Mouse (Mus musculus) liver, embryonic 14.5 days (tissue): Measurements from ENCODE around the gene Hoxd11. TPM values are rescaled to one million over a fixed set of nuclear protein-coding genes. Genes with fewer than 3 reads are reported as not detected.

Experiments
- ATAC-seq: fragments of 200-750 bp; cut with Nextera tagmentation; 2 replicates; pipeline ENCODE4 v1.8.0; 2017; ENCODE audit warnings: moderate number of reproducible peaks, mild to moderate bottlenecking, moderate library complexity; ENCODE audit not compliant: insufficient read depth
- DNase-seq, 3 experiments: peaks; one replicate each; pipeline ENCODE4 v3.0.0-alpha.2; 2012 to 2013; ENCODE audit warnings: low read depth in 3 of 3, low spot score in 3 of 3
- H3K27ac ChIP-seq: fragments of 300-500 bp; sonication (generic); 2 replicates; pipeline ENCODE4 v1.5.1; 2014; ENCODE audit warnings: moderate library complexity, mild to moderate bottlenecking, control low read depth, inconsistent platforms
- H3K27me3 ChIP-seq: fragments of 300-500 bp; sonication (generic); 2 replicates; pipeline ENCODE4 v1.6.1; 2014; ENCODE audit warnings: mild to moderate bottlenecking, low read length, moderate library complexity; ENCODE audit not compliant: control insufficient read depth, insufficient read depth
- H3K36me3 ChIP-seq: fragments of 300-500 bp; sonication (generic); replicated peaks from 2 replicates; pipeline ENCODE4 v1.6.1; 2014; ENCODE audit warnings: low read depth; ENCODE audit not compliant: control insufficient read depth, insufficient read depth
- H3K4me1 ChIP-seq, 2 experiments: fragments of 200-500 bp in 1 of 2; fragments of 300-500 bp in 1 of 2; sonication (generic) in 1 of 2; replicated peaks; 2 replicates each; pipeline ENCODE4 v1.6.1; 2012 to 2014; ENCODE audit warnings: antibody characterized with exemption in 1 of 2, inconsistent platforms in 1 of 2, low read length in 1 of 2; ENCODE audit not compliant: control insufficient read depth in 2 of 2, insufficient read depth in 2 of 2
- H3K4me2 ChIP-seq: fragments of 300-500 bp; sonication (generic); 2 replicates; pipeline ENCODE4 v1.6.1; 2014; ENCODE audit warnings: low read depth, mild to moderate bottlenecking, control low read depth, moderate library complexity
- H3K4me3 ChIP-seq, 2 experiments: fragments of 200-500 bp in 1 of 2; fragments of 300-500 bp in 1 of 2; sonication (generic) in 1 of 2; 2 replicates each; pipeline ENCODE4 v1.5.1; 2012 to 2014; ENCODE audit warnings: low read depth in 2 of 2, low read length in 2 of 2, mild to moderate bottlenecking in 2 of 2, control low read depth in 1 of 2, inconsistent platforms in 1 of 2, moderate library complexity in 1 of 2; ENCODE audit not compliant: insufficient read depth in 1 of 2
- H3K9ac ChIP-seq: fragments of 300-500 bp; sonication (generic); replicated peaks from 2 replicates; pipeline ENCODE4 v1.6.1; 2014; ENCODE audit warnings: mild to moderate bottlenecking, control low read depth, moderate library complexity
- H3K9me3 ChIP-seq: fragments of 300-500 bp; sonication (generic); 2 replicates; pipeline ENCODE4 v1.6.1; 2016; ENCODE audit warnings: low read length, mixed read lengths; ENCODE audit not compliant: control insufficient read depth
- CTCF ChIP-seq: IDR thresholded peaks from 2 replicates; pipeline ENCODE4 v1.5.1; 2016; ENCODE audit warnings: antibody characterized with exemption, low read depth, control low read depth
- EP300 ChIP-seq: IDR thresholded peaks from 2 replicates; pipeline ENCODE4 v1.6.1; 2016; ENCODE audit warnings: antibody characterized with exemption, low read depth
- WGBS: fragments of 180-500 bp; shearing (Covaris S2); extraction: QIAGEN DNeasy Blood & Tissue Kit; methylation state at CpG from one replicate; pipeline ENCODE4 v1.1.7; 2014; ENCODE audit not compliant: insufficient replicate concordance; 5-methylcytosine and 5-hydroxymethylcytosine counted together
- polyA plus RNA-seq, 2 experiments: library from polyadenylated mRNA; depleted of rRNA in 1 of 2; stranded (reverse) in 1 of 2; unstranded in 1 of 2; fragments of >200 nt; fragmentation: Nextera tagmentation in 1 of 2; extraction: Ambion mirVana in 1 of 2; gene quantifications; 2 replicates each; pipeline versions ENCODE4 v1.2.1 to v1.2.3; 2012 to 2014

Gene Hoxd11
- polyA plus RNA-seq, 2 experiments: 0.09 TPM; not detected in 1

- Histone ChIP-seq H3K27me3 (peaks cover 89% of the 10 kb centered on the region), H3K36me3 (no peaks in the 10 kb centered on the region)
- ATAC-seq: no peak
Observed at GRCm38 (mm10) chr2:74711721-74712621, 32.6 kb downstream of the Hoxd11 start, which contains the start of the genes Hoxd3 and Hoxd4. Hoxd3 (plus strand) TSS chr2:74711927. Hoxd4 (plus strand) TSS chr2:74711929.

GRCm38 (mm10) chr2:74713239-74714150, 34.1 kb downstream of the Hoxd11 start:
- Histone ChIP-seq H3K36me3 (no peaks in the 10 kb centered on the region), H3K9me3 (no peaks in the 10 kb centered on the region), H3K27me3 (peaks cover 77% of the 10 kb centered on the region), H3K4me2 (no peak overlapping the region), H3K4me3 (no peak overlapping the region), H3K4me1 (no peaks in the 10 kb centered on the region), H3K9ac (no peak overlapping the region), H3K27ac (no peak overlapping the region)
- ATAC-seq: no peak
- TF ChIP-seq EP300 (no peak), CTCF (no peak)
- 18% methylated on average over 19 of the region's 19 CpGs for WGBS
- no peak for DNase-seq

More at GRCm38 (mm10) chr2:74711721-74712621, 32.6 kb downstream of the Hoxd11 start, which contains the start of the genes Hoxd3 and Hoxd4:
- H3K4me3 ChIP-seq: peak within 1 kb of the TSS in 1 of 2 experiments; percentile 20; a peak in 1 of 4 replicates
- no peaks in the 10 kb centered on the region for H3K9me3 ChIP-seq
- 1% methylated on average over 65 of the region's 65 CpGs for WGBS
- H3K4me1 ChIP-seq: no peaks in the 10 kb centered on the region
- no peak for DNase-seq
- TF ChIP-seq EP300: no peak
- no peak for TF ChIP-seq CTCF
- H3K27ac ChIP-seq: no peak within 1 kb of the TSS
- H3K4me2 ChIP-seq: peak within 1 kb of the TSS; percentile 32
- no peak within 1 kb of the TSS for H3K9ac ChIP-seq

- H3K9ac ChIP-seq: no peak overlapping the region
- no peaks in the 10 kb centered on the region for H3K4me1 ChIP-seq
- H3K4me3 ChIP-seq: no peak overlapping the region
- no peak for DNase-seq
- H3K4me2 ChIP-seq: no peak overlapping the region
- no peak for ATAC-seq
- no peak overlapping the region for H3K27ac ChIP-seq
- TF ChIP-seq CTCF: no peak
- no peak for TF ChIP-seq EP300
- H3K9me3 ChIP-seq: no peaks in the 10 kb centered on the region
- WGBS: 10% methylated on average over 18 of the region's 18 CpGs
- no peaks in the 10 kb centered on the region for H3K36me3 ChIP-seq
- peaks cover 69% of the 10 kb centered on the region for H3K27me3 ChIP-seq
Observed at GRCm38 (mm10) chr2:74714156-74714789, 34.9 kb downstream of the Hoxd11 start.

- Histone ChIP-seq H3K4me1 (no peaks in the 10 kb centered on the region), H3K36me3 (no peaks in the 10 kb centered on the region), H3K27ac (no peak overlapping the region), H3K4me2 (no peak overlapping the region), H3K9me3 (no peaks in the 10 kb centered on the region), H3K27me3 (peaks cover 69% of the 10 kb centered on the region), H3K9ac (no peak overlapping the region), H3K4me3 (no peak overlapping the region)
- TF ChIP-seq CTCF (no peak), EP300 (no peak)
- DNase-seq (no peak), ATAC-seq (no peak)
- WGBS: 2% methylated on average over 14 of the region's 14 CpGs
Observed at GRCm38 (mm10) chr2:74714881-74715280, 35.5 kb downstream of the Hoxd11 start.
